Mouse (Mus musculus): ENCODE measurements around the gene Rubcnl. TPM values are rescaled to one million over a fixed set of nuclear protein-coding genes. Genes with fewer than 3 reads are reported as not detected.

Rubcnl gene
- polyA plus RNA-seq, 1 experiment: 19.3 TPM

- TF ChIP-seq CTCF (IDR thresholded peaks at IDR 0.05; ENCODE audit: extremely low read depth, insufficient read depth, insufficient read length, insufficient replicate concordance): no peak
- no peak for TF ChIP-seq POLR2A (IDR thresholded peaks at IDR 0.05; ENCODE audit: low read depth, low read length)
- DNase-seq (ENCODE audit: low read depth in 1 of 2, low spot score in 2 of 2): no peak
- H3K4me1 ChIP-seq (ENCODE audit: control insufficient read depth, insufficient read depth, insufficient read length): peaks cover 2% of the 10 kb centered on the region; the same call in 1 of the 2 replicates
- H3K27me3 ChIP-seq (ENCODE audit: control insufficient read depth, insufficient read depth, low read length): no peaks in the 10 kb centered on the region
- H3K27ac ChIP-seq (ENCODE audit: insufficient read depth, low read length): no peak overlapping the region
- no peak overlapping the region for H3K4me3 ChIP-seq (ENCODE audit: extremely low read depth, insufficient read depth, insufficient read length)
- no peaks in the 10 kb centered on the region for H3K36me3 ChIP-seq (ENCODE audit: control insufficient read depth, insufficient read depth, low read length)
- 11% methylated on average over 3 of the region's 3 CpGs for WGBS
Measured at GRCm38 (mm10) chr14:74996556-74996955, 19.3 kb upstream of the Rubcnl start.

- no peak for TF ChIP-seq CTCF (IDR thresholded peaks at IDR 0.05; ENCODE audit: extremely low read depth, insufficient read depth, insufficient read length, insufficient replicate concordance)
- TF ChIP-seq POLR2A (IDR thresholded peaks at IDR 0.05; ENCODE audit: low read depth, low read length): no peak
- WGBS: 87% methylated on average over 2 of the region's 2 CpGs
- H3K4me1 ChIP-seq (ENCODE audit: control insufficient read depth, insufficient read depth, insufficient read length): peaks cover 2% of the 10 kb centered on the region; the same call in 1 of the 2 replicates
- H3K4me3 ChIP-seq (ENCODE audit: extremely low read depth, insufficient read depth, insufficient read length): no peak overlapping the region
- no peaks in the 10 kb centered on the region for H3K27me3 ChIP-seq (ENCODE audit: control insufficient read depth, insufficient read depth, low read length)
- H3K36me3 ChIP-seq (ENCODE audit: control insufficient read depth, insufficient read depth, low read length): no peaks in the 10 kb centered on the region
- no peak overlapping the region for H3K27ac ChIP-seq (ENCODE audit: insufficient read depth, low read length)
- DNase-seq (ENCODE audit: low read depth in 1 of 2, low spot score in 2 of 2): no peak
Measured at GRCm38 (mm10) chr14:74997041-74997440, 18.8 kb upstream of the Rubcnl start.

DNA sequence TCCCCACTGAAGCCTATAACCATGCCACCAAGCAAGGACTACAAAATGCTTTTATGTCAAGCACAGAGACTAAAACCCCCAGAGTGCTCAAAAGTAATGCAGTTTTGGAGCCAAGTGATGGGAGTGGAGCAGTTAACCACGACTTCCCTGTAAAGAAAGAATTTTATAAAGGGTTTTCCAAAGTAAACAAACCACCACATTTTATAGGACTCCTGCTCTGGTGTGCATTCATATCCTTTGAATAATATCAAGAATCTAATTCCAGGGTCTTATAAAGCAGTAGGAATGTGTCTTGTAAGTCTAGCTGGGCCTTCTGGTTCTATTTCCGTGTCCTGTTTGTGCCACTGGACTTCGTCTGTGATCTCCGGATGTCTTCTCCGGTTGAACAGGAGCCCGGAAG, 14.5 kb upstream of the Rubcnl start:
- no peak overlapping the region for H3K4me3 ChIP-seq (ENCODE audit: extremely low read depth, insufficient read depth, insufficient read length)
- no peak for DNase-seq (ENCODE audit: low read depth in 1 of 2, low spot score in 2 of 2)
- 87% methylated on average over 6 of the region's 6 CpGs for WGBS
- H3K27me3 ChIP-seq (ENCODE audit: control insufficient read depth, insufficient read depth, low read length): no peaks in the 10 kb centered on the region
- H3K4me1 ChIP-seq (ENCODE audit: control insufficient read depth, insufficient read depth, insufficient read length): peaks cover 9% of the 10 kb centered on the region; the same call in 1 of the 2 replicates
- no peak overlapping the region for H3K27ac ChIP-seq (ENCODE audit: insufficient read depth, low read length)
- no peaks in the 10 kb centered on the region for H3K36me3 ChIP-seq (ENCODE audit: control insufficient read depth, insufficient read depth, low read length)
- no peak for TF ChIP-seq CTCF (IDR thresholded peaks at IDR 0.05; ENCODE audit: extremely low read depth, insufficient read depth, insufficient read length, insufficient replicate concordance)
- no peak for TF ChIP-seq POLR2A (IDR thresholded peaks at IDR 0.05; ENCODE audit: low read depth, low read length)

- whole genome bisulfite sequencing: 88% methylated on average over 3 of the region's 3 CpGs
- H3K36me3 ChIP-seq (ENCODE audit: control insufficient read depth, insufficient read depth, low read length): no peaks in the 10 kb centered on the region
- no peak overlapping the region for H3K27ac ChIP-seq (ENCODE audit: insufficient read depth, low read length)
- no peak for DNase-seq (ENCODE audit: low read depth in 1 of 2, low spot score in 2 of 2)
- H3K27me3 ChIP-seq (ENCODE audit: control insufficient read depth, insufficient read depth, low read length): no peaks in the 10 kb centered on the region
- TF ChIP-seq CTCF (IDR thresholded peaks at IDR 0.05; ENCODE audit: extremely low read depth, insufficient read depth, insufficient read length, insufficient replicate concordance) (no peak), POLR2A (IDR thresholded peaks at IDR 0.05; ENCODE audit: low read depth, low read length) (no peak)
- H3K4me3 ChIP-seq (ENCODE audit: extremely low read depth, insufficient read depth, insufficient read length): no peak overlapping the region
- peaks cover 7% of the 10 kb centered on the region; the same call in 1 of the 2 replicates for H3K4me1 ChIP-seq (ENCODE audit: control insufficient read depth, insufficient read depth, insufficient read length)
Measured at GRCm38 (mm10) chr14:75003356-75003755, 12.5 kb upstream of the Rubcnl start.

- 59% methylated on average over 2 of the region's 2 CpGs for WGBS
- TF ChIP-seq POLR2A (IDR thresholded peaks at IDR 0.05; ENCODE audit: low read depth, low read length) (no peak), CTCF (IDR thresholded peaks at IDR 0.05; ENCODE audit: extremely low read depth, insufficient read depth, insufficient read length, insufficient replicate concordance) (no peak)
- H3K27me3 ChIP-seq (ENCODE audit: control insufficient read depth, insufficient read depth, low read length): no peaks in the 10 kb centered on the region
- H3K4me1 ChIP-seq (ENCODE audit: control insufficient read depth, insufficient read depth, insufficient read length): peaks cover 14% of the 10 kb centered on the region
- no peak for DNase-seq (ENCODE audit: low read depth in 1 of 2, low spot score in 2 of 2)
- H3K4me3 ChIP-seq (ENCODE audit: extremely low read depth, insufficient read depth, insufficient read length): no peak overlapping the region
- H3K27ac ChIP-seq (ENCODE audit: insufficient read depth, low read length): peak overlapping the region; percentile 16
- no peaks in the 10 kb centered on the region for H3K36me3 ChIP-seq (ENCODE audit: control insufficient read depth, insufficient read depth, low read length)
Measured at GRCm38 (mm10) chr14:75005478-75006199, 10.2 kb upstream of the Rubcnl start.

DNA sequence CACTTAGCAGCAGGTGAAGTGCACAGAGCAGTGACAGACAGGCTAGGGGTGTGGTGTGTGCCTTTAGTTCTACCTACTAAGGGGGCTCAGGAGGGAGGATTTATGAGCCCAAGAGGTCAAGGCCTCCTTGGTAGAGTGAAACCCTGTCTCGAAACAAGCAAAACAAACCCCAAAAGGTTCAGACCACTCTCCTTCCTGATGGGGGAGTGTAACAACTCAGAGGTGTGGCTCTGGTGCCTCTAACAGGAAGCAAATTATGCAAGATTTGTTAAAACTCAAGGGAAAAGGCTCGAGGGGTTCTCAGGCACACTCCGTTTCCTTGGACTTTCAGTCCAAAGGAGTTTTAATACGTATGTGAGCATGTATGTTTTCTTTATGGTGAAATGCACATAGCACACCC, 5.5 kb upstream of the Rubcnl start:
- TF ChIP-seq POLR2A (IDR thresholded peaks at IDR 0.05; ENCODE audit: low read depth, low read length) (no peak), CTCF (IDR thresholded peaks at IDR 0.05; ENCODE audit: extremely low read depth, insufficient read depth, insufficient read length, insufficient replicate concordance) (no peak)
- H3K27ac ChIP-seq (ENCODE audit: insufficient read depth, low read length): peak overlapping the region; percentile 91
- peaks cover 19% of the 10 kb centered on the region for H3K4me1 ChIP-seq (ENCODE audit: control insufficient read depth, insufficient read depth, insufficient read length)
- no peaks in the 10 kb centered on the region for H3K36me3 ChIP-seq (ENCODE audit: control insufficient read depth, insufficient read depth, low read length)
- no peak for DNase-seq (ENCODE audit: low read depth in 1 of 2, low spot score in 2 of 2)
- 8% methylated on average over 4 of the region's 4 CpGs for WGBS
- no peaks in the 10 kb centered on the region for H3K27me3 ChIP-seq (ENCODE audit: control insufficient read depth, insufficient read depth, low read length)
- H3K4me3 ChIP-seq (ENCODE audit: extremely low read depth, insufficient read depth, insufficient read length): peak overlapping the region; percentile 19; the same call in 1 of the 2 replicates
